Mouse (Mus musculus) MEL (cell line): ENCODE data around the gene Myo1a.

Experiments used
- BHLHE40 ChIP-seq: IDR thresholded peaks from 2 replicates; pipeline ENCODE4 v1.6.1; 2012; ENCODE audit warnings: low read depth, mild to moderate bottlenecking, inconsistent platforms, low read length, improper control_type of control experiment, borderline replicate concordance
- CHD1 ChIP-seq: IDR thresholded peaks from 2 replicates; pipeline ENCODE4 v1.6.1; 2012; ENCODE audit warnings: low read depth, mild to moderate bottlenecking, inconsistent platforms, low read length, improper control_type of control experiment
- CTCF ChIP-seq, 3 experiments: IDR thresholded peaks in 2 of 3; conservative IDR thresholded peaks in 1 of 3; 2 replicates each; pipeline ENCODE4 v1.5.1; 2011 to 2012; ENCODE audit warnings: low read length in 3 of 3, low read depth in 2 of 3, mild to moderate bottlenecking in 2 of 3, improper control_type of control experiment in 1 of 3, inconsistent platforms in 1 of 3, mixed read lengths in 1 of 3, moderate library complexity in 1 of 3; ENCODE audit not compliant: control insufficient read depth in 1 of 3, insufficient read depth in 1 of 3, poor library complexity in 1 of 3, severe bottlenecking in 1 of 3
- ETS1 ChIP-seq: IDR thresholded peaks from 2 replicates; pipeline ENCODE4 v1.6.1; 2012; ENCODE audit warnings: low read depth, mild to moderate bottlenecking, inconsistent platforms, low read length, improper control_type of control experiment, moderate library complexity
- GATA1 ChIP-seq: IDR thresholded peaks from 2 replicates; pipeline ENCODE4 v1.6.1; 2011; ENCODE audit warnings: low read depth, low read length, improper control_type of control experiment
- JUND ChIP-seq: IDR thresholded peaks from 2 replicates; pipeline ENCODE4 v1.6.1; 2011; ENCODE audit warnings: low read depth, mild to moderate bottlenecking, improper control_type of control experiment, low read length
- MAFK ChIP-seq: IDR thresholded peaks from 2 replicates; pipeline ENCODE4 v1.6.1; 2011; ENCODE audit warnings: low read depth, mild to moderate bottlenecking, low read length, improper control_type of control experiment, borderline replicate concordance
- POLR2A ChIP-seq, 2 experiments: IDR thresholded peaks; 2 replicates each; pipeline ENCODE4 v1.6.1; 2011 to 2012; ENCODE audit warnings: low read length in 2 of 2, mild to moderate bottlenecking in 2 of 2, control low read depth in 1 of 2, improper control_type of control experiment in 1 of 2, low read depth in 1 of 2, moderate library complexity in 1 of 2; ENCODE audit not compliant: control insufficient read depth in 1 of 2, insufficient read depth in 1 of 2, poor library complexity in 1 of 2
- POLR2AphosphoS2 ChIP-seq: IDR thresholded peaks from 2 replicates; pipeline ENCODE4 v1.6.1; 2011; ENCODE audit warnings: low read length, improper control_type of control experiment
- POLR2AphosphoS5 ChIP-seq: IDR thresholded peaks from 2 replicates; pipeline ENCODE4 v1.6.1; 2012; ENCODE audit warnings: low read depth, borderline replicate concordance, mild to moderate bottlenecking, inconsistent platforms, low read length, moderate library complexity, mixed read lengths
- TAL1 ChIP-seq: IDR thresholded peaks from 2 replicates; pipeline ENCODE4 v1.6.1; 2012; ENCODE audit warnings: mild to moderate bottlenecking, inconsistent platforms, low read length, moderate library complexity, mixed read lengths
- TCF12 ChIP-seq: IDR thresholded peaks from 2 replicates; pipeline ENCODE4 v1.6.1; 2014; ENCODE audit warnings: low read depth, mild to moderate bottlenecking, inconsistent platforms, low read length, improper control_type of control experiment, moderate library complexity
- USF1 ChIP-seq: IDR thresholded peaks from 2 replicates; pipeline ENCODE4 v1.6.1; 2014; ENCODE audit warnings: low read depth, mild to moderate bottlenecking, inconsistent platforms, low read length, improper control_type of control experiment, moderate library complexity
- ZKSCAN1 ChIP-seq: IDR thresholded peaks from 2 replicates; pipeline ENCODE4 v1.6.1; 2012; ENCODE audit warnings: low read depth, mild to moderate bottlenecking, inconsistent platforms, low read length, improper control_type of control experiment, moderate library complexity

- TF ChIP-seq TCF12 (peak; percentile 33; the same call in 1 of the 2 replicates), POLR2A (IDR thresholded peaks at IDR 0.05; ENCODE audit: control insufficient read depth in 1 of 2, insufficient read depth in 1 of 2, low read depth in 1 of 2, low read length in 2 of 2, poor library complexity in 1 of 2) (no peak), CTCF (IDR thresholded peaks at IDR 0.05 in 2 of 3, conservative IDR thresholded peaks at IDR 0.05 in 1 of 3; ENCODE audit: control insufficient read depth in 1 of 3, insufficient read depth in 1 of 3, low read depth in 2 of 3, low read length in 3 of 3, poor library complexity in 1 of 3, severe bottlenecking in 1 of 3) (no peak), CHD1 (no peak), ZKSCAN1 (no peak), TAL1 (no peak), POLR2AphosphoS2 (no peak), GATA1 (no peak), JUND (no peak), ETS1 (peak; percentile 38), MAFK (no peak), POLR2AphosphoS5 (no peak), USF1 (no peak), BHLHE40 (no peak)
These were observed 26.4 kb downstream of the Myo1a start for GRCm38 (mm10) chr10:127731397-127731796.
